Mouse (Mus musculus): ENCODE data around the gene Vmn1r33.
"Not testable (repeated sequence)": the region's sequence is repeated elsewhere in the genome, so short reads cannot be mapped to it uniquely, and the experiment has no call there.

Vmn1r33 gene

GRCm38 (mm10) chr6:66618182-66618581 is at the start of gene Vmn1r33:
Gene Vmn1r33, minus strand, starts transcription at chr6:66618282.
- DNase-seq (ENCODE audit: low spot score), result not testable (repeated sequence)

GRCm38 (mm10) chr6:66643779-66644178 is 25.7 kb upstream of the Vmn1r33 start, which contains the start of gene Vmn1r34:
Gene Vmn1r34, minus strand, starts transcription at chr6:66643879.
- no peak for DNase-seq (ENCODE audit: low spot score)

GRCm38 (mm10) chr6:66595804-66596203 is 22.3 kb downstream of the Vmn1r33 start:
- no peak for DNase-seq (ENCODE audit: low spot score)

Measured in embryo, embryonic 10 days (tissue).